Mouse (Mus musculus): ENCODE data around the gene Etv2. TPM values are rescaled to one million over a fixed set of nuclear protein-coding genes. Genes with fewer than 3 reads are reported as not detected.

Gene Etv2
- polyA plus RNA-seq, 1 experiment = not detected

DNA sequence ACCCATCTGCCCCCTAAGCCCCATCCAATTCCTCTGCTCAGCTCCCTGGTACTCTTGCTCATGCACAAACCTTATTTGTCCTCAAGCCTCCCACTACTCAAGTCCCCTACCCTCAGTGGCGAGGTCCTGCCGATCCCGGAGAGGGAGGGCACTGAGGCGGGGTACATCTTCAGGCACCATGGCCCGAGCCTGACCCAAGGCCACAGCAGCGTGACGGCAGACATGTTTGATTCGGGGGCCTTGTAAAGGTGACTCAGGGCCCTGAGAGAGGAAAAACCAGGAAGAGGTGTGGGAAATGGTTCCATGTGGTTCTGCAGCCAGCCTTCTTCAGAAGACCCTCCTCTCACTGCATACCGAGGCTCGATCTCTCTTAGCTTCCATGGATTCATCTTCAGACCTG lies 51.3 kb downstream of the Etv2 start:
- TF ChIP-seq GATA1 (IDR thresholded peaks at IDR 0.05; ENCODE audit: low read length) = no peak

Other genes starting within 250 kb of the Etv2 start
- 0.25 TPM in 1 of 2 replicates, not detected in the other for gene Tyrobp, start 222.1 kb downstream of the Etv2 start, polyA plus RNA-seq (2012)
- not detected in 2 replicates for gene Hcst, start 216.0 kb downstream of the Etv2 start, polyA plus RNA-seq (2012)
- gene Nfkbid, start 214.1 kb downstream of the Etv2 start, polyA plus RNA-seq (2012) = 0.12 and 0.16 TPM in 2 replicates
- gene Aplp1, start 190.3 kb downstream of the Etv2 start, polyA plus RNA-seq (2012) = not detected in 2 replicates
- not detected in 2 replicates for gene Kirrel2, start 178.2 kb downstream of the Etv2 start, polyA plus RNA-seq (2012)
- gene Nphs1, start 177.5 kb downstream of the Etv2 start, polyA plus RNA-seq (2012) = not detected in 2 replicates
- not detected in 2 replicates for gene Prodh2, start 142.2 kb downstream of the Etv2 start, polyA plus RNA-seq (2012)
- gene Arhgap33, start 100.8 kb downstream of the Etv2 start, polyA plus RNA-seq (2012) = 70.2 and 78.5 TPM in 2 replicates
- gene Hspb6, start 83.7 kb downstream of the Etv2 start, polyA plus RNA-seq (2012) = 17.1 and 19.6 TPM in 2 replicates
- gene Proser3, start 83.6 kb downstream of the Etv2 start, polyA plus RNA-seq (2012) = 32.5 and 41.8 TPM in 2 replicates
- gene Lin37, start 76.0 kb downstream of the Etv2 start, polyA plus RNA-seq (2012) = 145 and 158 TPM in 2 replicates
- 85.2 and 111 TPM in 2 replicates for gene U2af1l4, start 72.6 kb downstream of the Etv2 start, polyA plus RNA-seq (2012)
- gene Gm49396, start 72.5 kb downstream of the Etv2 start, polyA plus RNA-seq (2012) = 2.4 and 5.3 TPM in 2 replicates
- gene Psenen, start 72.2 kb downstream of the Etv2 start, polyA plus RNA-seq (2012) = 49.9 and 57.2 TPM in 2 replicates
- 3.7 and 8.3 TPM in 2 replicates for gene Igflr1, start 70.4 kb downstream of the Etv2 start, polyA plus RNA-seq (2012)
- gene Kmt2b, start 47.1 kb downstream of the Etv2 start, polyA plus RNA-seq (2012) = 137 and 147 TPM in 2 replicates
- 0.31 and 0.49 TPM in 2 replicates for gene Zbtb32, start 36.9 kb downstream of the Etv2 start, polyA plus RNA-seq (2012)
- 1.4 and 2.7 TPM in 2 replicates for gene Upk1a, start 23.0 kb downstream of the Etv2 start, polyA plus RNA-seq (2012)
- 98.1 and 264 TPM in 2 replicates for gene Cox6b1, start 9.7 kb downstream of the Etv2 start, polyA plus RNA-seq (2012)
- 415 and 519 TPM in 2 replicates for gene Rbm42, start 14.5 kb upstream of the Etv2 start, polyA plus RNA-seq (2012)
- gene Haus5, start 29.1 kb upstream of the Etv2 start, polyA plus RNA-seq (2012) = 38.7 and 69.6 TPM in 2 replicates
- not detected in 2 replicates for gene Pmis2, start 35.8 kb upstream of the Etv2 start, polyA plus RNA-seq (2012)
- not detected in 2 replicates for gene 2200002J24Rik, start 63.1 kb upstream of the Etv2 start, polyA plus RNA-seq (2012)
- gene Atp4a, start 76.4 kb upstream of the Etv2 start, polyA plus RNA-seq (2012) = not detected in 2 replicates
- gene Tmem147, start 93.7 kb upstream of the Etv2 start, polyA plus RNA-seq (2012) = 197 and 201 TPM in 2 replicates
- gene Gapdhs, start 107.8 kb upstream of the Etv2 start, polyA plus RNA-seq (2012) = not detected in 2 replicates
- 5.3 and 6.4 TPM in 2 replicates for gene Sbsn, start 115.6 kb upstream of the Etv2 start, polyA plus RNA-seq (2012)
- 0.17 TPM in 1 of 2 replicates, not detected in the other for gene Dmkn, start 127.9 kb upstream of the Etv2 start, polyA plus RNA-seq (2012)
- gene Krtdap, start 152.0 kb upstream of the Etv2 start, polyA plus RNA-seq (2012) = not detected in 2 replicates
- gene Ffar2, start 187.9 kb upstream of the Etv2 start, polyA plus RNA-seq (2012) = not detected in 2 replicates
- not detected in 2 replicates for gene Ffar3, start 220.3 kb upstream of the Etv2 start, polyA plus RNA-seq (2012)
- gene Ffar1, start 225.7 kb upstream of the Etv2 start, polyA plus RNA-seq (2012) = not detected in 2 replicates
- gene Cd22, start 244.5 kb upstream of the Etv2 start, polyA plus RNA-seq (2012) = not detected in 2 replicates

Data from G1E-ER4 (cell line).